Mouse (Mus musculus) mesoderm, embryonic 11.5 days (tissue): Measurements from ENCODE around the gene Slc2a10.

Experiments
- DNase-seq: peaks from one replicate; pipeline ENCODE4 v3.0.0-alpha.2; 2012; ENCODE audit warnings: low read depth, low spot score

The Slc2a10 gene

GRCm38 (mm10) chr2:165559506-165560235 is 56.1 kb downstream of the Slc2a10 start:
- DNase-seq = peak; percentile 48

DNA sequence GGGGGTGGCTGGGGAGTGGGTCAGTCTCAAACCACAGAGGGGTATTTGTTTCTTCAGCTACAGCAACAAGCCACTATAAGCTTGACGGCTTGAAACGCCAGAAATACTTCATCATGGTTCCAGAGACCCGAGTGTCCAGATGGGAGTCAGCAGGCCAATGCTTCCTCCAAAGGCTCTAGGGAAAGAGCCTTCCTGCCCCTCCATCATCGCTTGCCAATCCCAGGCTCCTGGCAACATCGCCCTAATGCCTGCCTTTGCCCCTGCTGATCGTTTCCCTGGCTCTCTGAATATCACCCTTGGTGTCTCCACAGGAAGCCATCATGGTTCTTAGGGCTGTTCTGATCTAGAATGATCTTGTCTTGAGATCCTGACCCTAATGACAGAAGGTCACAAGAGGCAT is 58.3 kb downstream of the Slc2a10 start:
- DNase-seq = no peak

GRCm38 (mm10) chr2:165563298-165564058 is 59.9 kb downstream of the Slc2a10 start:
- peak; percentile 78 for DNase-seq

DNA sequence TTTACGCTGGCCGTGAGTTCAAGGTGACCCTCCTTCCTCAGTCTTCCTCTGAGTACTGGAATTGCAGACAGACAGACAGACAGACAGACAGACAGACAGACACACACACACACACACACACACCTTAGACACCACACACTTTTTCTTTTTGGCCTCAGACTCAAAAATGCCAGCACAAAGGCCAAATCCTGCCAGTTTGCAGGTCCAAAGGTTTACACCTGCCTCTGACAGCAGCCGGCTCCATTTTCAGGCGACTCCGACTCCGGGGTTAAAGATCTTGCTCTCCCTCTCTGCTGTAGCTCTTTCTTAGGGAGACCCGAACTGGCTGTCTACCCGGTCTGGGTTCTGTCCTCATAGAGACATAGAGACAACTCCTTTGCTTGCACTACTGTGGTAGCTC is 60.5 kb downstream of the Slc2a10 start:
- DNase-seq = no peak

DNA sequence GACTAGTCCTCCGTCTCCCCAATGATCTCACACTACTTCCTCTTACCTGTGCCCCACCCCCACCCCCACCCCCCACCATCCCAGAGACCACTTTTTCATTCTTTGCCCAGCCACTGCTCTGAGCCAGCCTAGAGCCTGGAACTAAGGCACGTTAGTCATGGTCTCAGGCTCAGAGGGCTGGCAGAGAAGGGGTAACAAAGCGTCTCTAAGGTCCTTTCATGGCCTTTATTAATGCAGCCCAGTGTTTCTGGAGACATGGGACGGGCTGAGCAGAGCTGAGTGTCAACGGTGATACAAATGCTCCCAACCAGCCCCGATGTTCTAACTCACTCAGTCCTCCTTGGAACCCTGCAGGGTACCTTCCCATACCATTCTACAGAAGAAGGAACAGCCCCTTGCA is 61.0 kb downstream of the Slc2a10 start:
- peak; percentile 59 for DNase-seq

GRCm38 (mm10) chr2:165566898-165567297 is 63.3 kb downstream of the Slc2a10 start:
- DNase-seq = no peak

DNA sequence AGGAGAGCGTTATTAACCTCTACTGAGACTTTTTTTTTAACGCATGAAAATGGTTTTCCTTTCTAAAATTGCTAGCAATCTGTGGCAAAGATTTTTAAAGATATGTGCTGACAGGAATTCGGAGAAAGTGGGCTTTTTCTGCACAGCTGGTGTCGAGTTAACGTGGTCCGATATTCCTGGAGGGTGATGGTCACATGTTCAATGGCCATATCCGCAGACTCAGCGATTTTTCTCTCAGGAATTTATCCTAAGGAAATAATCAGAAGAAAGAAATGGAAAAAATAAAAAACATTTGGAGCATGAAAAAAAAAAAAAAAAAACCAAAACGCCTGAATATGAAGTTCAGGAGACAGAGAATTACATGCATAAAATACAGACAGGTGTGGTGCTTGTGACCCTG is 64.2 kb downstream of the Slc2a10 start:
- no peak for DNase-seq

DNA sequence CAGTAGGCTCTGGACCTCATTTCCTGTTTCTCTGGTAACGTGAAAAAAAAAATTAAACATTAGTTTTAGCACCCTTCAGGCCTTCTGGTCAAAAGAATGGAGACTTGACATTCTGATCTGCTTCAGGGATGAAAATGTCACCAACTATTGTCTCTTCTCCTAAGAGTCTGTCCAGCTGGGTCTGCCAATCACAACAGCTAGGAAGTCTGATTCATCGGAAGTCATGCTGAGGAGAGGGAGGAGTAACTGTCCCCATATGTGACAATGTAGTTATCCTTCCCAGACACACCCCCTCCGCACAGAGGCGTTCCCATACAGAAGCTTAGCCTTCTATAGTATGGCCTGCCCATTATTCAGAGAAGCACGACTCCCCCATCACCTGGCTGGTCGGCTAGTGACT is 65.3 kb downstream of the Slc2a10 start:
- no peak for DNase-seq
